Mouse (Mus musculus) NIH3T3 (cell line): ENCODE data around the gene Krba1.

Experiments used
- DNase-seq: peaks from one replicate; pipeline ENCODE4 v3.0.0-alpha.2; 2012; ENCODE audit warnings: low read depth

Krba1 gene

DNA sequence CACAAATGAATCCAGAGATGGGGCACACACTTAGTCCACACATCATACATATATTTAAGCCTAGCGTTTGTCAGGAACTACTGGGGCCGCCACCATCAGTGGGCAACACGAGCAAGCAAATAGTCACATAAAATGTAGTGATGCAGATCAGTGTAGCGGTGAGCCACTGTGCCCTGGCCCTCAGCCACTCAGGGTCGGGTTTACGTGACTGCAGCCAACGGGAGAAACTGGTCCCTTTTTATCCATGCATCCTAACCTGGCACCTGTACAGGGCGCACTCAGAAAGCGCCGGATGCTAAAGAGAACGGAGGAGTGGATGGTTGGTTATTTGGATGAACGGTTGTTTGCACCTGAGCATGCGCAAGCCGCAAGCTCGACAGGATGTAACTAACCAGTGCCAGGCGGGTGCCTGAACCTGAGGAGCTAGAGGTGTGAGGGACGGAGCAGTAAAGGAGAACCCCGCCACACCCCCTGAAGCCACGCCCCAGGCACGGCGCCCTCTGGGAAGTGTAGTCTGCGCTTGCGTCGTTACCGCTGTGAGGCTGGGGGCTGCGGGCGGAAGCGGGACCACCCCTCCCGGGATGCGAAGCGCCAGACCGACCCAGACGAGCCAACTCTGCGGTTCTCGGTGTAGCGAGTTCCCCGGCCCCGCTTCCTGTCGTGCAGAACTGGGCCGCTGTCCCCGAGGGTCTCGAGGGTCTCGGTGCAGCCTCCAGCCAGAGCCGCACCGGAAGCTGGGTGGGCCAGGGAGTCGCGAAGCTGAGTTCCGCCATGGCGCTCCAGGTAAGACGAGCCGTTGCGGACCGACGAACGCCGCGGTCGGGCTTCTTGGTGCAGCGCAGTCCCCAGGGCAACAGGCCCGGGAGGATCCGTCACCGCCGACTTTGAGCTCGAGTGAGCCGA, at the start of gene Krba1:
Gene Krba1 (plus strand): TSS at position 482 of the 903 bp plus-strand sequence.
- peak; percentile 79 for DNase-seq

DNA sequence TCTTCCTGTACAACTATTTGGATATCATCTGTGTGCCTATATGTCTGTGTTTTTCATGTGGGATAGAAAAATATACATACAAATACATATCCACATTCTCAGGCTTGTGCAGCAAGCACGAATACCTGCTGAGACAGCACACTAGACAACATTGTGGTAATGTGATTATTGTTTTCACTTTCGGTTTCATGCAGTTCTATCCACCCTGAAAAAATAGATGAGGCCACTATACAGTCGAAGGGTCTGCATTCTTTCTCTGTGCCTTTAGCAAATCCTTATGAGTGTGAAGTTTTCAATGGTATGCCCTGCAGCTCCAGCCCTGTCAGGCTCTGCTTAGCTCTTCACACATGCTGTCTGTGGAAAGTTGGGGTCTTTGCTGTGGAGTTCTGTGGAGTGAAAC, 36.5 kb upstream of the Krba1 start:
- DNase-seq = peak; percentile 4

DNA sequence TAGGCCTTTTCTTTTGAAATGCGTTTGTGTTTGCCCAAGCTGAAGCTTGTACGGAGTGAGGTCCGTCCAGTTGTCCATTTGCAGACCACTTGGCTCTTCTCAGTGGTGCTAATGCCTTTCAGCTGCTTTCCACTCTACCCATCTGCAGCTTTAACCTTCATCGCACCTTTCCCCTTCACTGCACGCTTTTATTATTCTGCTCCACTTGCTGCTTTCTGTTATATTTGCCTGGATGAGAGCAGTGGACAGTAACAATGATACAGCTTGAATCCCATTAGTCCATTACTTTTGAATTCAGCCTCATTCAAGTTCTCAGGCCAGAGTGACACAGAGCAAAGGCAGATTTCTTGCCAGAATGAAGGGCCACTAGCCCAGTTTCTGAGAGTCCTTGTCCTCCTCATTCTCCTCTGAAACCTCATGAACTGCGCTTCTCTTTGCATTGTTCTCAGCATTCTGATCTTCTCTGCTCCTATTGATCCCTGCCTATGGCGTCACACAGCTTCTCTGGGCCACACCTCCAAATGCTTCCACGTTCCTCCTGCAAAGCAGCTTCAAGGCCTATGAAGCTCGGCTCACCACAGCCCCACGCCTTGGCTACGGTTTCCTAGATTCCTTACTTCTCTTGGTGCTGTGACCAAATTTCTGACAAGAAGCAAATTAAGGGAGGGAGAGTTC, 28.9 kb upstream of the Krba1 start:
- peak; percentile 9 for DNase-seq

DNA sequence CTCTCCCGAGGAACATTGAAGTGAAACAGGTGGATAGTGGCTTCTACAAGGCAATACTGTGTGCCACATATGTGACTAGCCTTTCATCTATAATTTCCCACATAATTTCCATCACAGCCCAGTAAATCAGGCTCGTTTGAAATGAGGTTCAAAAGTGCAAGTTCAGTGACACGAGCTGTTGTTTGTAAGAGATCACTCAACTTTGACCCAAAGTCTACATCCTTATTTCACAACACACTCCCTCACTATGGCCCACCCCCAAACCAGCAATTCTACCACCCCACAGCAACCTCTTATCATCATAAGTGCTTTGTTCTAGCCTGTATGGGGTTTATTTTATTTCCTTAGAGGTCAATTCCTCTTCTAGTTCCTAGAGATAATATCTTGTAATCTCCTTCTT, 7.2 kb upstream of the Krba1 start:
- DNase-seq = no peak

DNA sequence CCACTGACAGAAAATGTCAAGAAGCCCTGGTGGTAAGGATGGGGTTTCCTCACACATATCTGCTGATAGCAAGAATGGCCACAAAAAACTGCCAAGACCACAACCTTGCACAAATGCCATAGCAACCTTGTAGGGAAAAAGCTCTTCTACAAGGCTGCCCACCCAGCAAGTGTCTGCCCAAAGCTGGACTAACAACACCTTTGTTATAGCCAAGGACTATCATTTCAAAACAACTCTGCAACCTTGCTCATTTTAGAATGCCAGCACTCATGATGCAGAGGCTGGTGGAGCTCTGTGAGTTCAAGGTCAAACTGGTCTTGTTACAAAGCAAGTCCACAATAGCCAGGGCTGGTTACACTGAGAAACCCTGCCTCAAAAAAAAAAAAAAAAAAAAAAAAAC, 1.6 kb upstream of the Krba1 start:
- no peak for DNase-seq

DNA sequence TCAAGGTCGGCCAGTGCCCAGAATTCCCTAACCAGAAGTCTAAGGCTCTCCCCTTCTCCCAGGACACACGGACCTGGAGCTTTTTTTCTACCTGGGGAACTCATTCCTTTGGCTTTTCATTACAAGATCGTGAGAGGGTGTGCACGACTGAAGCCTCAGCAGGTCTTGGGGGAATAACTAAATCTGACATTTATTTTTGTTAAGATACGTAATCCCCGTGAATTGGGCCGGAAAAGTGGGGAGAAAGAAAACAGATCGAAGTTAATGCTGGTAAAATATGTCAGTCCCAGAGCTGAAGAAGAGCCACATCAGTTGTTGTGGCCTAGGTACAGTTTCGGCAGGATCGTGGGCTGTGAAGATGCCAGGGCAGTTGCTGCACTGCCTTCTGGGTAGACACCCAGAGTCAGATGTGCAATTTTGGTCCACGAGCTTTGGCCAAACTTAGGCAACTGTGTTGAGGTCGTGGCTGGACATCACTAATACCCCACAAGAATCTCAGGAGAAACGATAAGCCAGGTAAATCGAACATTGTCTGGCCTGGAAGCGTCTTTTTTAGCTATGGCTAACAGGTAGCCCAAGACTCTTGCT, 716 bp downstream of the Krba1 start:
- peak; percentile 46 for DNase-seq

DNA sequence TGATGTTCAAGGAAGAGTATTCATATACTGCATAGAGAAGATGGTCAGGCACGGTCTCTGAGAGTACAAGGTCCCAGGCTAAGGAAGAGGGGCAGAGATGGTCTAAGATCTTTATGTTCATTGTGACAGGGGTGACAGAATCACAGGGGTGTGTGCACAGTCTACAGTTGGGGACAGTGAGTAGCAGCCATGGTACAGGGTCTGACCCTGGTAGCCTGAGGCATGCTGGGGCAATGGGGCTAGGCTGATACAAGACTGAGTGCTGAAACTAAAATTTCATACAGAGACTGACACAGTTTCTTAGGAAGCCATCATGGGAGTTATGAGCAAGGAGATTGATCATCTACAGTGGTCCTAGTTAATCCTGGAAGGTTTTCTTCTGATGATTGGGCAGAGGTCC, 1.3 kb downstream of the Krba1 start:
- no peak for DNase-seq

DNA sequence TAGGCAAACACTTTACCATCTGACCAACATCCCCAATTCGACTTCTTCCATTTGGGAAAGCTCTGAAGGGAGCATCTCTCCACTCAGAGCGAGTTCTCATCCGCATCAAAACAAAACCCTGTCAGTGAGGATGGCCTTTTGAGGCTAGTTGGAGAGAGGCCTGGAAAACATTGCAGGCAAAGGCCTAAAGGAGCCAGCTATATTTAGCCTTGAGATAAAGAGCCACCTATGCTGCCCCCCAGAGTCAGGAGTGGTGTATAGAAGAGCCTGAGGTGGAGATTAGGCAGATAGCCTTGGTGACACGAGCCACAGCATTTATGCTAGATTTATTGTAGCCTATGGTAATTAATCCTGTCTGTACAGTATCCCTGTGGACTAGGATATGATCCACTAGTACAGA, 1.9 kb downstream of the Krba1 start:
- peak; percentile 44 for DNase-seq

DNA sequence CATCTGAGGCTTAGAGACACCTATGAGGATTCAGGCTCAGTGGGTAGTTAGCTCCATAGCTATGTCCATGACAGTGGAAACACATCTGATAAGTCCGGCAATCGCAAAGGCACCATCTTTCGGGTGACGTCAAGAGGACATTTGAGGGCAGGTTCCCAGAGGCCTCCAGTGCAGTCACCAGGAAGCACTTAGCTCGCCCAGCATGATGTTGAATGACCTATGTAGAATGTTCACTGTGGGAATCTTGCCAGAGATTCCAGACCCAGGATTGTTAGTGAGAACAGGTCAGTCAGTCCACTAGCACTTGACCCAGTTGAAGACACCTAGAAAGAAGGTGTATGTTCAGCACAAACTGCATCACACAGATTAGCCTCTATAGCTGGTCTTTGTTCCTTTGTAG, 4.5 kb downstream of the Krba1 start:
- no peak for DNase-seq

DNA sequence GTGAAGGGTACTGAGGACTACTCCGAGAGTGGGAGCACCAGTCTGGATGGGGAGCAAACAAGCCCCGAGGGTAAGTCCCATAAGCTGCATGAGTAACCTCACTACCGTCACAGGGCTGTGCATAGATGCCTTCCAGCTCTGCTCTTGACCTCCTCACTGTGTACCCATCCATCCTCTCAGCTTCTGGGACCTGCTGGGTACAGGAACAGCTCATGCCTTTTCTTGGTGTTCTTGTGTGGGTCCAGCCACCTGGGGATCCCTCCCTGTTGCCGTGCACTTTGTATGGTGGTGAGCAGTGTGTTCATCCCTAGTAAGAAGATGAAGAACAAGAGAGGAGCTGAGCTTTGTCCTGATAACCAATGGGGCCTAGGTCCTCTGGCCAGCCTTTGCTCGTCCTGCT, 8.7 kb downstream of the Krba1 start:
- DNase-seq = no peak

DNA sequence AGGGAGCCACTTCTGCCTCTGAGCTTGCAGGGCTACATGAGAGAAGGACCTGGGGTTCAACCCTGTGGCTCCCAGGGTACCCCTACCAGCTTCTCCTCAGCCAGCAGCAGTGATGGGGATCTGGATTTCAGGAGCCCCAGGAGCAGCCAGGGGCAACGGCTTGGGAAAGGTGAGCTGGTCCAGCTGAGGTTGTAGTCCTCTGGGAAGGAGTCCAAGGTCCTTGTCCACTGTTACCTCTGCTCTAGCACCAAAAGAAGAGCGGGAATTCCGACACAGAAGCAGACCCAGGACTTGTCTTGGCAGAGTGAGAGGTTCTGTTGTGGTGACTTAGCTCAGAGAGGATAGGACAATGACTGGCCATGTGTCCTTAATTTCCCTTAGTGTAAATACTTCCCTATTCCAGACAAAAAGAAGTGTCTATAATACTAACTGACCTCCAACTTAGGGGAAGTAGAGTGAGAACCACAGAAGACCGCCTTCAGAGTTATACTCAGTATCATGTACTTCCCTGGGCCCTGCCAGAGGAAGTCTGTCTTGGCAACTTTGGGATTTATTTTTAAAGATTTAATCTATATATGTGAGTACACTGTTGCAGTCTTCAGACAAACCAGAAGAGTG, 14.4 kb downstream of the Krba1 start:
- no peak for DNase-seq

DNA sequence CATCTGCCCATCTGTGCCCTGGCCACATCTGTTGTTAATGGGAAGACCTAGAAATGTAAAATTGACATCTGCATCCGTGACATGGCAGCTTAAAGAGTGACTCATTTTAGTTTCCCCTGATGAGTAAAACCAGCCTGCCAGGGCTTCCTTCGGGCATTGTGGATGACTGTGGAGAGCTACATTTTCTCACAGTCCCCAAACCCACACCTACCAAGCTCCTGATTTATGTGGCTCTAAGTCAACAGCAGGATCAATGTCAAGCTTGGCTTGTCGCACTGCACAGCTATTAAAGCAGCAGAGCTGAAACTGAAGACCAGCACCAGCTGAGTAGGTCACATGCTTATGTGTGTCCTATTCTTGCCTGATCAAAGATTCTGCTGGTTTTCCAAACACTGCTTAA, 15.2 kb downstream of the Krba1 start:
- no peak for DNase-seq

DNA sequence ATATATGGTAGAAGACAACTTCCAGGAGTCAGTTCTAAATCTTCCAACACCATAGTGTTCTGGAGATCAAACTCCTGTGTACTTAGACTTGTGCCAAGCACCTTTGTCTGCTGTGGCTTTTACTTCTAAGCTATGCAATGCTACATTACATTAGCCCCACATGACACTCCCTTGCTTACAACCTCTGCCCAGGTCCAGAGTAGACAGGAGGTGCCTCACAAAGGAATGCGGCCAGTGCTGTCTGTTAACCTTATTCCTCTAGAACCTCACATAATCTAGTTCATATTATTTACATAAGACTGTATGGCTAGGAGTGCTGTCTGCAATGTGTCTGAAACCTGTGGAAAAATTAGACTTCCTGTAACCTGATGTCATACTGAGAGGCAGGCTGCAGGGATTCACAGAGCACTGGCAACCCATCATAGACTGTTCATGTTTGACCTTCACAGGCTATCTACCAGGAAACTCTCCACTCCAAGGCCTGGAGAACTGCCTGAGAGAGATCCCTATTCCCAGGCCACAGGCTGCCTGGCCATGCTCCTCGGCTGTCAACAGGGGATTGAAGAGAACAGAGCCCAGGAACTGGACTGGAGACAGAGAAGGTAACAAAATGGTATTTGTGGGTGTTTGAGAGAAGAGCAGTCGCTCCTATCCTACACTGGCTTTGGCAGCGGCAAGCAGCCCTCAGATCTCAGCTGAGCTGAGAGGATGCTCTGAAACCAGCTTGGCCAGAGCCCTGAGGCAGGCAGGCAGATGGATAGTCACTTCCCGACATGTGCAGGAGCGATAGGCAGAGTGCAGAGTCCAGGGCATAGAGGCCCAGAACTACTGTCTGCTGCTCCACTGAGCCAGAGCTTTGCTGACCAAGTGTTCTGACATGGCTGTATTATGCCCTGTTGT, 16.1 kb downstream of the Krba1 start:
- no peak for DNase-seq

DNA sequence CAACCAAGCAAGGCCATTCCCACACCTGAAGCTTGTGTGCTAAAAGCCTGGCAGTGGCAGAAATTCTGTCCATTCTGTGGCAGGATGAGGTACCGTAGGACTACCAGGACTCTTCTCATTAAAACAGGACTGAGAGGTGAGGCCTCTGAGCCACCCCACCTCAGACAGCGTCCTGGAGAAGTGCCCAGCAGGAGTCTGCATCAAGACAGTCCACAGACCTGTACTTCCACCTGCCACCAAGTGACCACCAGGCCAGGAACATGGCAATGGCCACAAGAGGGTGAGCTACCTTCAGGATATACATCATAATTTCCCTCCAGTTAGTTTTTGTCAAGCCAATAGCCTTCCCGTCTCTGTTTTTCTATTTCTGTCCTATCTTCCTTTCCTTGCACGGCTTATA, 16.8 kb downstream of the Krba1 start:
- no peak for DNase-seq

DNA sequence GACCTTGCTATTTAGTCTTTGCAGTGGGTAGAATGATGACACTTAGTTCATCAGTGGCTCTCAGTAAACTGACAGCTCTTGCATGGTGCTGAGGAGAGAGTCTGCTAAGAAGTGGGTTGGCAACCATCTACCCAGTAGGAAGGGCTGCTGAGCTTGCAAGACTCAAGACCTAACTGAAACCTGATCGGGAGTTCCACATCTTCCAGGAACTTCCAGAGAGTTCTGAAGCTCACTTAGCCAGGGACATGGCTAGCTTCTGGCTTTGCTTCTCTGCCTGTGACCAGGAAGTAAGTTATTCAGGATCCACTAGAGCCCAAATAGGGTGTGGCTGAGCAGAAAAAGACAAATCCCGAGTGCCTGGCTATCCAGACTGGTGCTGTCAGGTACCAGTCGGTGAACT, 17.3 kb downstream of the Krba1 start:
- DNase-seq = no peak

DNA sequence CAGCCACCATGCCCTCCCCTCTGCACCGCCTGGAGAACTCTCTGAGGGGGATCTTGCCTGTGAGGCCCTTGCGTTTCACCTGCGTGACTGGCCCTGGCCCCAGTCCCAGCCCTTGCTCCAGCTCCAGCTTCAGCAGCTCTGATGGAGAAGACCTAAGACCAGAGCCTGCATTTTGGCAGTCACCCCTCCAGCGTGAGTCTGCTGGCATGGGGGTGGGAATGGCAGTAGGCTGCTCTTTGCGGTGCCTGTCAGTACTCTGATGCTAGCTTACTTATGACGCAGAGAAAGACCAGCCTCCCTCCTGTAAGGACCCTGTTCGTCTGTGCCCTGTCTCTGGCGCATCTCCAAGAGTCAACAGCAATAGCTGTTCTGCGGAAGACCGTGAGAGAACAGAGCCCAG, 17.7 kb downstream of the Krba1 start:
- DNase-seq = no peak

DNA sequence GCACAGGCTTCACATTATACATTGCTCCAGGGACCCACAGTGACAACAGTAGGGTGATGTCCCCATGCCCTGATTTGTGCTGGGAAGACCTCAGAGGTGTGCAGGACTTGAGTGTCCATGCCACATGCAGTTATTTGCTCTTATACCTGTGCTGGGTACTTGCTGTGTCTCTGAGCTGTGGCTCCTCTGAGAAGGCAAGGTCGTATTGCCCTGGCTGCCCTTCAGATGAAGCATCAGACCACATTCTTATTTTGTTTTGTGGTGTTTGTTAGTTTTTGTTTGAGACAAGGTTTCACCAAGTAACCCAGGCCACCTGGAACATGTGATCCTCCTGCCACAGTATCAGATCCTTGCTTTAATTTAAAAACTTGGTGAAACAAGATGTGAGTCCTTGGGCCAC, 19.5 kb downstream of the Krba1 start:
- no peak for DNase-seq

DNA sequence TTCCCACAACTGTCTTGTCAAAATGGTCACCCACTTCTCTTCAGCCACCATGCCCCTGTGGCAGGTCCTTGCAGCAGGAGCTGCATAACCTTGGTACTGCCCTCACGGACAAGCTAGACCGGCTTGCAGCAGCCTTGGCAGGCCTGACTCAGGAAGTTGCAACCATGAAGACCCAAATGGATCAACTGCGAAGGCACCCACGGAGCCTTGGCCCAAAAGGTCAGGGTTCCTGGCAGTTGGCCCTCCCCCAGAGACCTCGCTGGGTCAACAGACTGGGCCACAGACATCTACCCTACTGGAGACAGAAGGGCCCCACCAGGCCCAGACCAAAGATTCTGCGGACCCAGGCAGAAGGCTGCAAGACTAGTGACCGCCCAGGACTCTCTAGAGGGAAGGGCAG, 20.2 kb downstream of the Krba1 start:
- DNase-seq = no peak

DNA sequence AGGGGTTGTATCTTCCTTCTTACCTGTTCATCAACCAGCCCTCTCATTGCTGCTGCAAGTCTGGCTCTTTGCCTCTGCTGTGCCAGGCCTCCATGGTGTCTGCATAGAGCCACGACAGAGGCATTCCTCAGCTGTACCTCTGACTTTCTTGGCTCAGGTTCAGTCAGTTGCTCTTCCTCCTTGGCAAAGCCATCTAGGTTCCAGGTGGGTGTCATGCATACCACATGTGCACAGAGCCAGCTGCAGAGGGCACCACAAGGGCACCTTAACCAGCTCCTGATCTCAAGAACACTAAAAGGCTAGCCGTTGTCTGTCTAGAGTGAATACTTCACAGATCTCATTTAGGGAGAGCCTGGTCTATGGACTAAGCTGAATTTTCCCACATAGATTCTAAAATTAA, 21.1 kb downstream of the Krba1 start:
- DNase-seq = no peak

DNA sequence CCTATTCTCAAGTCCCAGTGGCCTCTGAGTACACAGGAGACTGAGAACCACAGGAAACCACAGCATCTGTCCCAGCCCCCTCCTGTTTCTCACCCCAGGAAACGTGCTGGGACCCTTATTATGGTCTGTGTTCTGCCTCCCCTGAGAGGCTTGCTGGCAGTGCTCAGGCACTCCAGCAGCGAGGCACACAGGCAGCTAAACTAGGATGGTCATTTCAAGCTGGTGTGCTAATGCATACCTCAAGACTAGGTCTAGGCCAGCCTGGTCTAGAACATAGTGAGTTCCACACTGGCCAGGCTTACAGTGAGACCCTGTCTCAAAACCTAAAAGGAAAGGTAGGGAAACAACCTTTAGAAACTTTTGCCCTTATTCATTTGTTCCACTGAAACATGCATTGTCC, 25.3 kb downstream of the Krba1 start:
- DNase-seq = no peak

DNA sequence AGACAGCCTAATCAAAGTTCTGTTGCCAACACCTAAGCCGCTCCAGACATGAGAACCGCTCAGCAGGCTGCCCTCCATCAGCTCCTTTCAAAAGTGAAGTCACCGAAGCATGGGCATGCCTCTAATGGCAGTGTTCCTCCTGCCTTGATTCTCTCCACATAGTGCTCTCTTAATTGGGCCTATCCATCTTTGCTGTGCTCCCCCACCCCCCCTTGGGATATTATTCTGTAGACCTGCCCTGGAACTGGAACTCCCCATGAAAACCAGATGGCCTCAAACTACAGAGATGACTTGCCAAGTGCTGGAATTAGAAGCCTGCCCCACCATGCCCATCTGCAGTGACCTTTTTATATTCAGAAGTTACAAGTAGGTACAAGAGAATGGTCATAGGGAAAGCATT, 27.9 kb downstream of the Krba1 start:
- DNase-seq = no peak

DNA sequence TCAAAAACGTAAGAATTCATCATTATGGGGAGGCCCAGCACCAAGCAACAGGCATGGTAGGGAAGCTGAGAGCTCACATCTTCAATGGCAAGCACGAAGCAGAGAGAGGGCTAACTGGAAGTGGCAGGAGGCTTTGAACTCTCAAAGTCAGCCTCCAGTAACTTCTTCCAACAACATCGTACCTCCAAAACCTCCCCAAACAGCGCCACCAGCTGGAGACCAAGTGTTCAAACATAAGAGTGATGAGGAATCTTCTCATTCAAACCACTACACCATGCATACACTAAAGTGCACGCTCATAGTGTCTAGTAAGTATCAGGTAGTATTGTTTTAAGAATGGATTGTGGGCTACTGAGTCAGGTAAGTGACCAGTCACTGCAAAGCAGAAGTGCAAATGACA, 28.7 kb downstream of the Krba1 start:
- peak; percentile 26 for DNase-seq
